Mouse (Mus musculus) myocyte (in vitro differentiated cells): Measurements from ENCODE around the gene Hipk2. TPM values are rescaled to one million over a fixed set of nuclear protein-coding genes. Genes with fewer than 3 reads are reported as not detected.

ENCODE experiments used
- H3K27me3 ChIP-seq: one replicate; pipeline ENCODE4 v1.6.1; 2011; ENCODE audit not compliant: control insufficient read depth, insufficient read depth, insufficient read length
- H3K36me3 ChIP-seq: one replicate; pipeline ENCODE4 v1.6.1; 2011; ENCODE audit not compliant: control insufficient read depth, insufficient read depth
- H3K4me2 ChIP-seq: one replicate; pipeline ENCODE4 v1.6.1; 2011; ENCODE audit warnings: low read depth, control low read depth
- H3K4me3 ChIP-seq: one replicate; pipeline ENCODE4 v1.5.1; 2011; ENCODE audit warnings: mild to moderate bottlenecking, control low read depth, moderate library complexity
- H3K79me2 ChIP-seq: one replicate; pipeline ENCODE4 v1.6.1; 2011; ENCODE audit not compliant: control insufficient read depth, insufficient read depth
- H3ac ChIP-seq: one replicate; pipeline ENCODE4 v1.6.1; 2011; ENCODE audit not compliant: control insufficient read depth, insufficient read length
- CEBPB ChIP-seq: IDR thresholded peaks from 2 replicates; pipeline ENCODE4 v1.6.1; 2011; ENCODE audit warnings: mild to moderate bottlenecking, moderate library complexity; ENCODE audit not compliant: poor library complexity, insufficient read depth, severe bottlenecking
- E2F4 ChIP-seq: IDR thresholded peaks from one replicate; pipeline ENCODE4 v1.6.1; 2011; ENCODE audit warnings: mild to moderate bottlenecking, control low read depth, moderate library complexity; ENCODE audit not compliant: insufficient read depth
- MAX ChIP-seq: IDR thresholded peaks from one replicate; pipeline ENCODE4 v1.6.1; 2011; ENCODE audit warnings: low read depth, mild to moderate bottlenecking, control low read depth
- MYOD1 ChIP-seq, 3 experiments: IDR thresholded peaks; one replicate each; pipeline ENCODE4 v1.6.1; 2011; ENCODE audit warnings: control low read depth in 2 of 3, low read depth in 2 of 3, mild to moderate bottlenecking in 2 of 3, moderate library complexity in 1 of 3; ENCODE audit not compliant: insufficient read length in 2 of 3, control insufficient read depth in 1 of 3
- MYOG ChIP-seq, 3 experiments: IDR thresholded peaks; one replicate each; pipeline ENCODE4 v1.6.1; 2011; ENCODE audit warnings: control low read depth in 2 of 3, low read depth in 2 of 3, mild to moderate bottlenecking in 2 of 3; ENCODE audit not compliant: insufficient read length in 2 of 3, control insufficient read depth in 1 of 3, insufficient read depth in 1 of 3
- POLR2A ChIP-seq: IDR thresholded peaks from one replicate; pipeline ENCODE4 v1.6.1; 2011; ENCODE audit warnings: low read depth, mild to moderate bottlenecking, control low read depth, moderate library complexity; ENCODE audit not compliant: insufficient read length
- POLR2AphosphoS2 ChIP-seq: IDR thresholded peaks from one replicate; pipeline ENCODE4 v1.6.1; 2011; ENCODE audit warnings: low read depth, control low read depth; ENCODE audit not compliant: insufficient read length
- REST ChIP-seq: IDR thresholded peaks from one replicate; pipeline ENCODE4 v1.6.1; 2011; ENCODE audit warnings: mild to moderate bottlenecking, control low read depth, moderate library complexity; ENCODE audit not compliant: insufficient read depth, insufficient read length
- SRF ChIP-seq: IDR thresholded peaks from one replicate; pipeline ENCODE4 v1.6.1; 2011; ENCODE audit warnings: low read depth; ENCODE audit not compliant: control insufficient read depth, insufficient read length
- TCF12 ChIP-seq: IDR thresholded peaks from one replicate; pipeline ENCODE4 v1.6.1; 2011; ENCODE audit warnings: mild to moderate bottlenecking, control low read depth; ENCODE audit not compliant: poor library complexity, insufficient read depth, severe bottlenecking
- TCF3 ChIP-seq: IDR thresholded peaks from one replicate; pipeline ENCODE4 v1.6.1; 2011; ENCODE audit warnings: low read depth, control low read depth; ENCODE audit not compliant: insufficient read length
- USF1 ChIP-seq: IDR thresholded peaks from one replicate; pipeline ENCODE4 v1.6.1; 2011; ENCODE audit warnings: low read depth, mild to moderate bottlenecking, control low read depth, moderate library complexity
- polyA plus RNA-seq: library from polyadenylated mRNA; unstranded; fragments of >200 nt; fragmentation: generic; extraction: Trizol; gene quantifications from one replicate; pipeline ENCODE4 v1.2.1, GENCODE M21; 2012; ENCODE audit warnings: missing spikeins

The Hipk2 gene
- polyA plus RNA-seq, 1 experiment = 11.3 TPM

GRCm38 (mm10) chr6:38827435-38827834 is 48.5 kb downstream of the Hipk2 start:
- no peak for TF ChIP-seq REST
- TF ChIP-seq MYOD1 (IDR thresholded peaks at IDR 0.05; ENCODE audit: control insufficient read depth in 1 of 3, insufficient read length in 2 of 3, low read depth in 2 of 3) = no peak
- TF ChIP-seq POLR2A = no peak
- TF ChIP-seq SRF = no peak
- no peak for TF ChIP-seq TCF12
- no peak for TF ChIP-seq CEBPB
- TF ChIP-seq POLR2AphosphoS2 = no peak
- TF ChIP-seq USF1 = no peak
- TF ChIP-seq E2F4 = no peak
- TF ChIP-seq MYOG (IDR thresholded peaks at IDR 0.05; ENCODE audit: control insufficient read depth in 1 of 3, insufficient read depth in 1 of 3, insufficient read length in 2 of 3, low read depth in 2 of 3) = no peak
- TF ChIP-seq TCF3 = no peak
- no peak for TF ChIP-seq MAX
- Histone ChIP-seq H3K36me3 (no peaks in the 10 kb centered on the region), H3K4me2 (no peak overlapping the region), H3ac (no peak overlapping the region), H3K79me2 (peaks cover 53% of the 10 kb centered on the region), H3K4me3 (no peak overlapping the region), H3K27me3 (no peaks in the 10 kb centered on the region)

GRCm38 (mm10) chr6:38826857-38827256 is 49.1 kb downstream of the Hipk2 start:
- Histone ChIP-seq H3K4me2 (no peak overlapping the region), H3K4me3 (no peak overlapping the region), H3K79me2 (peaks cover 55% of the 10 kb centered on the region), H3K27me3 (no peaks in the 10 kb centered on the region), H3K36me3 (no peaks in the 10 kb centered on the region), H3ac (no peak overlapping the region)
- TF ChIP-seq MYOG (IDR thresholded peaks at IDR 0.05; ENCODE audit: control insufficient read depth in 1 of 3, insufficient read depth in 1 of 3, insufficient read length in 2 of 3, low read depth in 2 of 3) (no peak), TCF12 (no peak), REST (no peak), E2F4 (no peak), MAX (no peak), SRF (no peak)

- Histone ChIP-seq H3K4me3 (no peak overlapping the region), H3ac (no peak overlapping the region), H3K79me2 (peaks cover 46% of the 10 kb centered on the region), H3K36me3 (no peaks in the 10 kb centered on the region), H3K4me2 (no peak overlapping the region), H3K27me3 (no peaks in the 10 kb centered on the region)
- no peak for TF ChIP-seq MAX
- no peak for TF ChIP-seq TCF3
- TF ChIP-seq E2F4 = no peak
- no peak for TF ChIP-seq SRF
- no peak for TF ChIP-seq CEBPB
- TF ChIP-seq MYOG (IDR thresholded peaks at IDR 0.05; ENCODE audit: control insufficient read depth in 1 of 3, insufficient read depth in 1 of 3, insufficient read length in 2 of 3, low read depth in 2 of 3) = no peak
- TF ChIP-seq POLR2AphosphoS2 = no peak
Measured at GRCm38 (mm10) chr6:38825886-38826285, 50.1 kb downstream of the Hipk2 start.

GRCm38 (mm10) chr6:38823827-38824226 is 52.1 kb downstream of the Hipk2 start:
- TF ChIP-seq MYOD1 (IDR thresholded peaks at IDR 0.05; ENCODE audit: control insufficient read depth in 1 of 3, insufficient read length in 2 of 3, low read depth in 2 of 3) = peak in 2 of 3 experiments; percentile 34 to 63
- no peak for TF ChIP-seq SRF
- TF ChIP-seq POLR2A = no peak
- no peak for TF ChIP-seq POLR2AphosphoS2
- TF ChIP-seq E2F4 = no peak
- TF ChIP-seq REST = no peak
- TF ChIP-seq TCF3 = no peak
- Histone ChIP-seq H3K27me3 (no peaks in the 10 kb centered on the region), H3ac (no peak overlapping the region), H3K79me2 (peaks cover 46% of the 10 kb centered on the region), H3K4me3 (no peak overlapping the region), H3K36me3 (peaks cover 5% of the 10 kb centered on the region), H3K4me2 (peak overlapping the region; percentile 41)

GRCm38 (mm10) chr6:38823164-38823563 is 52.8 kb downstream of the Hipk2 start:
- H3K27me3 ChIP-seq = no peaks in the 10 kb centered on the region
- TF ChIP-seq USF1 (no peak), REST (no peak), CEBPB (no peak), TCF12 (no peak), MYOD1 (IDR thresholded peaks at IDR 0.05; ENCODE audit: control insufficient read depth in 1 of 3, insufficient read length in 2 of 3, low read depth in 2 of 3) (no peak), MAX (no peak), POLR2A (no peak), SRF (no peak), MYOG (IDR thresholded peaks at IDR 0.05; ENCODE audit: control insufficient read depth in 1 of 3, insufficient read depth in 1 of 3, insufficient read length in 2 of 3, low read depth in 2 of 3) (no peak), POLR2AphosphoS2 (no peak)
- H3K4me2 ChIP-seq = no peak overlapping the region
- H3K36me3 ChIP-seq = peaks cover 8% of the 10 kb centered on the region
- peaks cover 40% of the 10 kb centered on the region for H3K79me2 ChIP-seq
- no peak overlapping the region for H3ac ChIP-seq
- no peak overlapping the region for H3K4me3 ChIP-seq
